Mouse (Mus musculus) telencephalon, adult 2 months (tissue): ENCODE data around the gene Npr1.

Source experiments
- DNase-seq: peaks from one replicate; pipeline ENCODE4 v3.0.0-alpha.2; 2011; ENCODE audit warnings: low read depth, low spot score

Gene Npr1

GRCm38 (mm10) chr3:90475831-90476611 is 10.4 kb upstream of the Npr1 start, which contains the start of gene Ilf2:
Gene Ilf2 (plus strand): TSS chr3:90476126.
- peak; percentile 97 for DNase-seq

DNA sequence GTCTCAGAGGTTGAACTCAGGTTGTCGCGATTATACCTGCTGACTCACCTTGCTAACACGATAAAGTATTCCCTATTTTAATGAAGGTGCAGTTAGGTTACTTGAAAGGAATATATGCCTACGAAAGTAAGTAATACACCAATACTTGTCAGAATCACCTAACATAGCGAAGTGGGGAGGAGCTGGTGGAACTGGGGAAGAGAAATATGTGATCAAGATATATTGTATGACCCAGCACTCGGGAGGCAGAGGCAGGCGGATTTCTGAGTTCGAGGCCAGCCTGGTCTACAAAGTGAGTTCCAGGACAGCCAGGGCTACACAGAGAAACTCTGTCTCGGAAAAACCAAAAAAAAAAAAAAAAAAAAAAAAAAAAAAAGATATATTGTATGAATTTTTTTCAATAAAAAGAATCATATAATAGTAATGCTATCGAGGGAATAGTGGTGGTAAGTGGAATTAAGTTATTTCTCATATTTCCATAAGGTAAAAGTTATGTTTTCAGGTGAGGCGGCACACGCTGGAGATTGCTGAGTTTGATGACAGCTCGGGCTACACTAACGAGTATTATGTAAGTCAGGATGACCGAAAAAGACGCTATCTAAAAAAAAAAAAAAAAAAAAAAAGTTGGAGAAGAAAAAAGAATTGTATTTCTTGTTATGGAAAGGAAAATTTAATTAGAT is 9.6 kb upstream of the Npr1 start:
- no peak for DNase-seq

DNA sequence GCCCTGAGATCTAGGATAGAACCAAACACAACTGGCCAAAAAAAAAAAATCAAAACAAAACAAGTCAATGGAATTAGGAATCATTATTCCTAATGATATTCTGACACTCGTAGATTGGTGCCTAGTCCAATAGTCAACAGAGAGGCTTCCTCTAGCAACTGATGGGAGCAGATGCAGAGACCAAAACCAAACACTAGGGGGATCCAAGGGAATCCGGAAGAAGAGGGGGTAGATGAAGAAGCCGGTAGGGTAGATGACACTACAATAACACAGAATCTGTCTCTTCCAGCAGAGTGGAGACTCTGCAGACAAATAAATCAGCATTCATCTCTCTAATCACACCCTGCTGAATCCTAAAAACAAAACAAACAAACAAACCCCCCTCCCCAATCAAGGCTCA is 6.5 kb upstream of the Npr1 start:
- DNase-seq, result no peak

DNA sequence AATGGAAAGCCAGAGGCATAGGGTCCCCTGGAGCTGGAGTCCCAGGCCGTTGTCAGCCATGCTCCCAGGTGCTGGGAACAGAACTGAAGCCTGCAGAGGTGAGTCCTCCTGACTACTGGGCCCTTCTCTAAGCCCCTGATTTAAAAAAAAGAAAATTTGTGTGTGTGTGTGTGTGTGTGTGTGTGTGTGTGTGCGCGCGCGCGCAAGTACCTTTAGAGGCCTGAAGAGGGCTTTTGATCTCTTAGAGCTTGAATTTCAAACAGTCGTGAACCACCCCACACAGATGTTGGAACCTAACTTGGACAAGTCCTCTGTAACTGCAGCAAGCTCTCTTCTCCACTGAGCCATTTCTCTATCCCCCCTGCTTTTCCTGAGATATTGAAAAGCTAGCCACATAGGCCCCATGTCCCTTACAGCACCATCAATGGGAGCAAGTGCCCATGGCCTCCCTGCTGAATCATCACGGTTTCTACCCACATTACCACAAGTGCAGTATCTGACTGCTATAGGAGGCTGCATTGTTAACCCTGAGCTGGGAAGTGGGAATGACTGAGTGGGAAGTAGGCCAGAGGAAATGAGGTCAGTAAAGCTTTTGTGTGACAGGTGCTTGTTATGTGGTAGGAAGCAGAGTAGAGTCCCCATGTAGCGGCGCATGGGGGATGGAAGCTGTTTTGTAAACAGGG is 2.1 kb upstream of the Npr1 start:
- no peak for DNase-seq

- DNase-seq, result no peak
These were observed 673 bp upstream of the Npr1 start for GRCm38 (mm10) chr3:90466311-90466766.

DNA sequence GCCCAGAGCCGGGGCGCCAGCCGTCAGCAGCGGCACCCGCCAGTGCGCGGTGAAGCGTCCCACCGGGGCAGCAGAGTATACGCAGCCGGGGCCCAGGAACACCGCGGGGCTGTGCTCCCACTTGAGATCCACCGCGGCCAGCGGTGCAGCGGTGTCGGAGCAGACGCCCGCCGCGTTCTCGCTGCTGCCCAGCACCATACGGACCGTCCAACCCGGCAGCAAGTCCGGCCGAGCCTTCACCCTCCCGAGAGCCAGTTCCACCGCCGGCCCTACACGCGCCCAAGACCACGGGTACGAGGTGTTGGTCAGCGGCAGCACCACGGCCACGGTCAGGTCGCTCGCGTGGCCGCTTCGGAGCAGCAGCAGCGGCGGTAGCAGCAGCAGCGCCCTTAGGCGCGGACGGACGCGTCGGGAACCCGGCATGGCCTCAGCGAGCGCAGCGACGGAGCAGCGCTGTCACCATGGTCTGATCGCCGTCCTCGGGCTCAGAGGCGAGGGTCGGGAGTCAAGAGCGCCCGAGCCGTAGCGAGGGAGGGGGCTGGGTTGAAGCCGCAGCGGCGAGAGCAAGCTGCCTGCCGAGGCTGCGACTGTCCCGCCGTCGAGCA is 483 bp downstream of the Npr1 start:
- no peak for DNase-seq

GRCm38 (mm10) chr3:90464552-90465080 is 1.1 kb downstream of the Npr1 start:
- DNase-seq, result no peak

GRCm38 (mm10) chr3:90462579-90462978 is 3.1 kb downstream of the Npr1 start:
- DNase-seq, result no peak

DNA sequence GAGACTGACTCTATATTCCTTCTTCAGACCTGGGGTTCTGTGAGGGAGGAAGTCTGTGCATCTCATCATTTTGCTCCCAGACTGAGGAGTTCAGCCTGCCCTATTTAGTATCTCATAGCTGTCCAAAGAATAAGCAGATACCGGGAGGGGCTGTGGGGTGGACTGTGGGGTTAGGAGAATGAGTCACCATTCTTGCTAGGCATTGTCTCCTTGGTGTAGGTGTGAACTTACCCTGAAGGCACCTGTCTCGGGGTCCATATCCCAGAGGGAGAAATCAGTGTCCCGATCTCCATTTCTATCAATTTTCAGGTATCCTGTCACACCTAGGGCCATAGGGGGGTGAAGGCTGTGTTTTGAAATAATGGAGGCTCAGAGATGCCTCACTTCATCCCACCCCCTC is 3.7 kb downstream of the Npr1 start:
- DNase-seq, result no peak

- DNase-seq, result no peak
These were observed 5.4 kb downstream of the Npr1 start for GRCm38 (mm10) chr3:90460315-90460714.

DNA sequence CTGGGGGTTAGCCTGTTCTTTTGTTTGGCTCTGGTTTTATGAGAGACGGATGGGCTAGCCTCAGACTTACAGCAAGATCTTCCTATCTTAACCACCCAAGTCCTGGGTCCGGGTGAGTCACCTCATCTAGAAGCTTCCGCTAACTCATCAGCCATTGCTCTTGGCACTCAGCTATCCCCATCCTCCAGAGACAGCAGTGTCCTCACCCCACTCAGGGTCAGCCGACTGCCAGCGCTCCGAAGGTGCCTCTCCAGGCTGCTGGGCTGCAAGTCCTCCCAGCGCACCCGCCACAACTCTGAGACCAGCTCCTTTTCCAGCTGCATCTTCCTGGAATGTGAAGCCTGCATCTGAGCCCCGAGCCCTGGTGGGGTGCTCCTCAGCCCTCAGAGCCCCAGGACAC is 5.9 kb downstream of the Npr1 start:
- no peak for DNase-seq

DNA sequence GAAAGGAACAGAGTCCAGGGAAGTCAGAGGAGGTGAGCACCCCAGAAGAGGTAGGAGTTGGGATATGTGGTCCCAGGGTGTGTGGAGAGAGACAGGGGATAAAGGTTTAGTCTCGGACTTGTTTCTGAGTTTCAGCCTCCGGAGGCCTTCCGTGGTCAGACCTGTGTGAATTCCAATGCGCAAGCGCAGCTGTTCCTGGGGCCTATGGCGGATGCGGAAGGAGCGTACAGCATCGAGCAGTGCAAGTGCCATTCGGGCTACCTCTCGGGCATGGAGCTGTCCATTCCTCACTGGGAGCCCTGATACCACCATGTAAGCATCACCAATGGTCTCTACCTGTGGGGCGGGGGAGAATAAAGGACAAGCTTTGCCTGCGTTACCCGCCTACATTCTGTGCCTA is 10.7 kb downstream of the Npr1 start:
- no peak for DNase-seq

- DNase-seq, result peak; percentile 57
These were observed 14.1 kb downstream of the Npr1 start for GRCm38 (mm10) chr3:90451396-90452095.

DNA sequence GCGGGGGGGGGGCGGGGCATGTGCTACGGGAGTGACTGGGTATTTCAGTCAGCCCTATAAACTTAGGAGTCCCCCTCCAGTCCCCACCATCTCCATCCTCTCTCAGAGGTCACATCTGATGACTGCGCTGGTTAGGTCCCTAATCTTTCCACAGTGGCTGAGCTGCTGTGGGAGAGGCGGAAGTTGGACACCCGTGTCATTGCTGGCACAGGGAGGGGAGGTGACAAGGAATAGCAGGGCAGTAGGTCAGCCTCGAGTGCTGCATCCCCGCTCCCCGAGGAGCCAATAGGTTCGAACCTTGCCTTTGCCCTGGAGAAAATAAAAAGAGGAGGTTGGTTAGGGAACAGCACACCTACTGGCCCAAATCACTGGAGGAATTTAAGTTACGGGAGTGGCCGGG is 14.8 kb downstream of the Npr1 start:
- no peak for DNase-seq

- DNase-seq, result no peak
These were observed 17.0 kb downstream of the Npr1 start for GRCm38 (mm10) chr3:90448626-90449025.

GRCm38 (mm10) chr3:90447123-90447494 is 18.6 kb downstream of the Npr1 start:
- no peak for DNase-seq

GRCm38 (mm10) chr3:90446389-90447122 is 19.1 kb downstream of the Npr1 start:
- peak; percentile 69 for DNase-seq

- DNase-seq, result no peak
These were observed 20.1 kb downstream of the Npr1 start for GRCm38 (mm10) chr3:90445417-90446200.

DNA sequence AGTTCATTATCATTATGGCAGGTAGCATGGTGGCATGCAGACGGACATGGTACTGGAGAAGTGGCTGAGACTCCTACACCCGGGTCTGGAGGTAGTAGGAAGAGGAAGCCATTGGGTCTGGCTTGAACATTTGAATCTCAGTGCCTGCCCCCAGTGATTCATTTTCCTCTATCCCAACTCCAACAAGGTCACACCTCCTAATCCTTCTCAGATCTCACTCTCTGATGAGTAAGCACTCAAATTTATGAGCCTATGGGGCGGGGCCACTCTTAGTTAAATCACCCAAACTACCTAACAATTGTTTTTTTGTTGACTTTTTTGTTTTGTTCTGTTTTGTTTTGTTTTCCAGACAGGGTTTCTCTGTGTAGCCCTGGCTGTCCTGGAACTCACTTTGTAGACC is 21.7 kb downstream of the Npr1 start:
- DNase-seq, result no peak

GRCm38 (mm10) chr3:90440756-90441155 is 24.9 kb downstream of the Npr1 start:
- no peak for DNase-seq
